Mouse (Mus musculus) liver, embryonic 14.5 days (tissue): ENCODE data around the gene Vav3.

Experiments used
- CTCF ChIP-seq: IDR thresholded peaks from 2 replicates; pipeline ENCODE4 v1.5.1; 2016; ENCODE audit warnings: antibody characterized with exemption, low read depth, control low read depth
- EP300 ChIP-seq: IDR thresholded peaks from 2 replicates; pipeline ENCODE4 v1.6.1; 2016; ENCODE audit warnings: antibody characterized with exemption, low read depth

GRCm38 (mm10) chr3:109299303-109300074, 41.0 kb upstream of the Vav3 start:
- TF ChIP-seq CTCF (no peak), EP300 (no peak)
